Mouse (Mus musculus): Measurements from ENCODE around the gene Atp5h. TPM values are rescaled to one million over a fixed set of nuclear protein-coding genes. Genes with fewer than 3 reads are reported as not detected.
A peak's percentile ranks its signal among the peaks of the same experiment; 100 is the strongest.

The Atp5h gene
- total RNA-seq, 1 experiment, result 342 TPM

- Histone ChIP-seq H3K4me3 (ENCODE audit: insufficient read depth in 1 of 2, low read depth in 1 of 2, low read length in 2 of 2, poor library complexity in 1 of 2, severe bottlenecking in 1 of 2) (no peak overlapping the region), H3K27ac (ENCODE audit: insufficient read depth, low read depth, low read length, poor library complexity, severe bottlenecking) (no peak overlapping the region), H3K9ac (ENCODE audit: insufficient read depth, low read depth, low read length, poor library complexity, severe bottlenecking) (no peak overlapping the region), H3K36me3 (ENCODE audit: control insufficient read depth, insufficient read depth, low read length, poor library complexity, severe bottlenecking) (no peaks in the 10 kb centered on the region), H3K9me3 (ENCODE audit: control insufficient read depth, insufficient read depth, low read depth, low read length) (no peaks in the 10 kb centered on the region), H3K4me1 (ENCODE audit: control insufficient read depth in 2 of 2, insufficient read depth in 2 of 2, low read length in 2 of 2, poor library complexity in 1 of 2) (peaks cover 0 to 19% of the 10 kb centered on the region in 2 experiments; a peak in 2 of 4 replicates)
- in situ Hi-C loops (cut with MboI; ENCODE audit: low sequenced_read_pairs in 2 of 2, unreplicated experiment in 2 of 2), result no loop called here
- TF ChIP-seq ZC3H11A (IDR thresholded peaks at IDR 0.05; ENCODE audit: borderline replicate concordance, low read depth, low read length) (no peak), HCFC1 (IDR thresholded peaks at IDR 0.05; ENCODE audit: borderline replicate concordance, insufficient read depth, low read length) (no peak), CHD2 (IDR thresholded peaks at IDR 0.05; ENCODE audit: low read depth, low read length) (no peak), MAFK (IDR thresholded peaks at IDR 0.05; ENCODE audit: insufficient read depth, low read depth, low read length) (no peak), ZNF384 (IDR thresholded peaks at IDR 0.05; ENCODE audit: low read depth, low read length) (no peak)
- DNase-seq (ENCODE audit: low read depth, low spot score), result no peak
Measured at GRCm38 (mm10) chr11:115384587-115384986, 35.2 kb downstream of the Atp5h start.

- Histone ChIP-seq H3K9me3 (ENCODE audit: control insufficient read depth, insufficient read depth, low read depth, low read length) (no peaks in the 10 kb centered on the region), H3K9ac (ENCODE audit: insufficient read depth, low read depth, low read length, poor library complexity, severe bottlenecking) (no peak overlapping the region), H3K27ac (ENCODE audit: insufficient read depth, low read depth, low read length, poor library complexity, severe bottlenecking) (no peak overlapping the region; the same call in 1 of the 2 replicates), H3K36me3 (ENCODE audit: control insufficient read depth, insufficient read depth, low read length, poor library complexity, severe bottlenecking) (no peaks in the 10 kb centered on the region), H3K4me3 (ENCODE audit: insufficient read depth in 1 of 2, low read depth in 1 of 2, low read length in 2 of 2, poor library complexity in 1 of 2, severe bottlenecking in 1 of 2) (no peak overlapping the region), H3K4me1 (ENCODE audit: control insufficient read depth in 2 of 2, insufficient read depth in 2 of 2, low read length in 2 of 2, poor library complexity in 1 of 2) (peaks cover 0 to 19% of the 10 kb centered on the region in 2 experiments; a peak in 2 of 4 replicates)
- in situ Hi-C loops (cut with MboI; ENCODE audit: low sequenced_read_pairs in 2 of 2, unreplicated experiment in 2 of 2), result no loop called here
- TF ChIP-seq ZC3H11A (IDR thresholded peaks at IDR 0.05; ENCODE audit: borderline replicate concordance, low read depth, low read length), result no peak
- TF ChIP-seq HCFC1 (IDR thresholded peaks at IDR 0.05; ENCODE audit: borderline replicate concordance, insufficient read depth, low read length), result no peak
- no peak for TF ChIP-seq CHD2 (IDR thresholded peaks at IDR 0.05; ENCODE audit: low read depth, low read length)
- no peak for TF ChIP-seq ZNF384 (IDR thresholded peaks at IDR 0.05; ENCODE audit: low read depth, low read length)
- no peak for TF ChIP-seq MAFK (IDR thresholded peaks at IDR 0.05; ENCODE audit: insufficient read depth, low read depth, low read length)
- DNase-seq (ENCODE audit: low read depth, low spot score), result no peak
Measured at GRCm38 (mm10) chr11:115383701-115384474, 35.9 kb downstream of the Atp5h start.

- Histone ChIP-seq H3K4me3 (ENCODE audit: insufficient read depth in 1 of 2, low read depth in 1 of 2, low read length in 2 of 2, poor library complexity in 1 of 2, severe bottlenecking in 1 of 2) (peak overlapping the region in 1 of 2 experiments; percentile 89; a peak in 1 of 4 replicates), H3K9ac (ENCODE audit: insufficient read depth, low read depth, low read length, poor library complexity, severe bottlenecking) (no peak overlapping the region), H3K4me1 (ENCODE audit: control insufficient read depth in 2 of 2, insufficient read depth in 2 of 2, low read length in 2 of 2, poor library complexity in 1 of 2) (peaks cover 0 to 19% of the 10 kb centered on the region in 2 experiments; a peak in 2 of 4 replicates), H3K36me3 (ENCODE audit: control insufficient read depth, insufficient read depth, low read length, poor library complexity, severe bottlenecking) (no peaks in the 10 kb centered on the region), H3K27ac (ENCODE audit: insufficient read depth, low read depth, low read length, poor library complexity, severe bottlenecking) (no peak overlapping the region), H3K9me3 (ENCODE audit: control insufficient read depth, insufficient read depth, low read depth, low read length) (no peaks in the 10 kb centered on the region)
- no peak for DNase-seq (ENCODE audit: low read depth, low spot score)
- TF ChIP-seq CHD2 (IDR thresholded peaks at IDR 0.05; ENCODE audit: low read depth, low read length) (no peak), HCFC1 (IDR thresholded peaks at IDR 0.05; ENCODE audit: borderline replicate concordance, insufficient read depth, low read length) (no peak), ZNF384 (IDR thresholded peaks at IDR 0.05; ENCODE audit: low read depth, low read length) (no peak)
- in situ Hi-C loops (cut with MboI; ENCODE audit: low sequenced_read_pairs in 2 of 2, unreplicated experiment in 2 of 2), result no loop called here
Measured at GRCm38 (mm10) chr11:115382891-115383290, 36.9 kb downstream of the Atp5h start.

GRCm38 (mm10) chr11:115381743-115382539 lies 37.8 kb downstream of the Atp5h start, which contains the start of gene Cdr2l:
Cdr2l (plus strand) TSS chr11:115381916.
- TF ChIP-seq ZNF384 (IDR thresholded peaks at IDR 0.05; ENCODE audit: low read depth, low read length), result no peak
- TF ChIP-seq CHD2 (IDR thresholded peaks at IDR 0.05; ENCODE audit: low read depth, low read length), result no peak
- TF ChIP-seq HCFC1 (IDR thresholded peaks at IDR 0.05; ENCODE audit: borderline replicate concordance, insufficient read depth, low read length), result peak; percentile 52; the same call in 1 of the 2 replicates
- no peak for TF ChIP-seq ZC3H11A (IDR thresholded peaks at IDR 0.05; ENCODE audit: borderline replicate concordance, low read depth, low read length)
- no peak for TF ChIP-seq MAFK (IDR thresholded peaks at IDR 0.05; ENCODE audit: insufficient read depth, low read depth, low read length)
- Histone ChIP-seq H3K9ac (ENCODE audit: insufficient read depth, low read depth, low read length, poor library complexity, severe bottlenecking) (peak within 1 kb of the TSS; percentile 78), H3K36me3 (ENCODE audit: control insufficient read depth, insufficient read depth, low read length, poor library complexity, severe bottlenecking) (no peaks in the 10 kb centered on the region), H3K9me3 (ENCODE audit: control insufficient read depth, insufficient read depth, low read depth, low read length) (no peaks in the 10 kb centered on the region), H3K27ac (ENCODE audit: insufficient read depth, low read depth, low read length, poor library complexity, severe bottlenecking) (no peak within 1 kb of the TSS), H3K4me3 (ENCODE audit: insufficient read depth in 1 of 2, low read depth in 1 of 2, low read length in 2 of 2, poor library complexity in 1 of 2, severe bottlenecking in 1 of 2) (peak within 1 kb of the TSS; percentile 79 to 89), H3K4me1 (ENCODE audit: control insufficient read depth in 2 of 2, insufficient read depth in 2 of 2, low read length in 2 of 2, poor library complexity in 1 of 2) (peaks cover 0 to 19% of the 10 kb centered on the region in 2 experiments; a peak in 2 of 4 replicates)
- peak; percentile 84 for DNase-seq (ENCODE audit: low read depth, low spot score)
- in situ Hi-C loops (cut with MboI; ENCODE audit: low sequenced_read_pairs in 2 of 2, unreplicated experiment in 2 of 2), result no loop called here

All from ES-E14 (cell line).